Mouse (Mus musculus): ENCODE data around the gene Uimc1.

DNA sequence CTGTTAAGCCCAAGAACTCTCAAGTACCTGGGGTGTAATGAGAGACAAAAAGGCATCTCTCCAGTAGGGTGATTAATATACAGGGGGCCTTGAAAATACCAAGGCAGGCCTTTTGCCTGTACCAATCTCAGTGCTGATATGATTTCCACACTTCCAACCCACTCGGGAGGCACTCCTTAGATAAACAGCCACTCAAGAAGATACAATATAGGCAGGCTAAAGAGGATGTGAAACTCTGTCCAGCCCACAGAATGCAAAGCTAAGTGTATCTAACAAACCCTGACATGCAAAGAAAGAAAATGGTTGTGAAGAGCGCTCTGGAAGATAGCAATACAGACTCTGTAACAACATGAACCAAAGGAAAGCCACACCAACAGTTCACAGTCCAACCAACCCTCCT lies 36.8 kb downstream of the Uimc1 start:
- TF ChIP-seq E2F4 (IDR thresholded peaks at IDR 0.05; ENCODE audit: borderline replicate concordance, low read depth, low read length) = no peak
- no peak for TF ChIP-seq RCOR1 (IDR thresholded peaks at IDR 0.05; ENCODE audit: low read depth, low read length)
- TF ChIP-seq ZMIZ1 (IDR thresholded peaks at IDR 0.05; ENCODE audit: low read depth, low read length) = no peak
- no peak for TF ChIP-seq POLR2A (IDR thresholded peaks at IDR 0.05; ENCODE audit: control insufficient read depth in 1 of 2, insufficient read depth in 1 of 2, low read depth in 1 of 2, low read length in 2 of 2, poor library complexity in 1 of 2)
- TF ChIP-seq CTCF (IDR thresholded peaks at IDR 0.05 in 2 of 3, conservative IDR thresholded peaks at IDR 0.05 in 1 of 3; ENCODE audit: control insufficient read depth in 1 of 3, insufficient read depth in 1 of 3, low read depth in 2 of 3, low read length in 3 of 3, poor library complexity in 1 of 3, severe bottlenecking in 1 of 3) = no peak
